Mouse (Mus musculus): ENCODE measurements around the gene Papola. TPM values are rescaled to one million over a fixed set of nuclear protein-coding genes. Genes with fewer than 3 reads are reported as not detected.
"Not testable (repeated sequence)": the region's sequence is repeated elsewhere in the genome, so short reads cannot be mapped to it uniquely, and the experiment has no call there.

Papola gene
- polyA plus RNA-seq, 1 experiment from 2014 or later = 164 TPM

DNA sequence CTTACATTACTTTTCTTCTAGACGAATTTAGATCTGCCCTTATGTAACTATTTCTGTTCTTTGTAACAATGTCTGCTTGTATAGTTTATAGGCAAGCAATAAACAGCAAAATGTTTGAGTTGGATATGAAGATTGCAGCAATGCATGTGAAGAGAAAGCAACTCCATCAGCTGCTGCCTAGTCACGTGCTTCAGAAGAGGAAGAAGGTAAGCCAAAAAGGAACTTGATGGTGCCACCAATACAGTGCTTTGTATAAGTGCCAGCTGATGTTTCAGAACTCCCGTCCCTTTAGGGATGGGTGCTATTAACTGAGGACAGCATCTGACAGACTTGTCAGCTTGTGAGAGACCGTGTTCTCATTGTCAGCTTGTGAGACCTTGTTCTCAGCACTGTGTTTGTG, 39.0 kb downstream of the Papola start:
- 86% methylated on average over 4 of the region's 4 CpGs for WGBS
- Histone ChIP-seq H3K4me2 (ENCODE audit: low read depth, low read length) (no peak overlapping the region), H3K4me3 (ENCODE audit: low read length) (no peak overlapping the region), H3K9me3 (ENCODE audit: control insufficient read depth, low read length) (no peaks in the 10 kb centered on the region), H3K27ac (ENCODE audit: low read length) (no peak overlapping the region), H3K9ac (ENCODE audit: low read depth, low read length) (no peak overlapping the region), H3K27me3 (replicated peaks; ENCODE audit: control insufficient read depth, insufficient read depth, low read length) (no peaks in the 10 kb centered on the region), H3K36me3 (ENCODE audit: control insufficient read depth, insufficient read depth, low read length) (peaks cover 22% of the 10 kb centered on the region), H3K4me1 (ENCODE audit: control insufficient read depth, insufficient read depth, low read length) (no peaks in the 10 kb centered on the region)
- ATAC-seq = no peak

DNA sequence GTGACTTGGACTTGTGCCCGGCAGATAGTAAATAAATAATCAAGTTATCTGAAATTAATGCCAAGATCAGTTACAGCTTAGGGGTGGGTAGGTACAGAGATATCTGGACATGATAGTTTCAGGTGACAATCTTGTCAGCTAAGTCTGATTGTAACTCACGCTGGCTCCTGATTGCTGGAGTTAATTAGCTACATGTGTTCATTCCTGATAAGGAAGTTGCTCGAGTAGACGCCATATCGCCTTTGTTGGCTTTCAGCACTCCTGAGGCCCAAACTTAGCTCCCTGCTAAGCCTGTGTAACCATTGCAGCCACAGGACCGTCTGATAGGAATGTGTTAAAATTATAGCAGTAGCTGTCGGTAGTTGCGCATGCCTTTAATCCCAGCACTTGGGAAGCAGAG, 40.2 kb downstream of the Papola start:
- no peaks in the 10 kb centered on the region for H3K4me1 ChIP-seq (ENCODE audit: control insufficient read depth, insufficient read depth, low read length)
- H3K9me3 ChIP-seq (ENCODE audit: control insufficient read depth, low read length) = no peaks in the 10 kb centered on the region
- H3K4me2 ChIP-seq (ENCODE audit: low read depth, low read length) = no peak overlapping the region
- peaks cover 23% of the 10 kb centered on the region for H3K36me3 ChIP-seq (ENCODE audit: control insufficient read depth, insufficient read depth, low read length)
- WGBS = 76% methylated on average over 8 of the region's 8 CpGs
- H3K27ac ChIP-seq (ENCODE audit: low read length) = no peak overlapping the region
- no peak overlapping the region for H3K4me3 ChIP-seq (ENCODE audit: low read length)
- no peaks in the 10 kb centered on the region for H3K27me3 ChIP-seq (replicated peaks; ENCODE audit: control insufficient read depth, insufficient read depth, low read length)
- ATAC-seq = peak; percentile 42
- no peak overlapping the region for H3K9ac ChIP-seq (ENCODE audit: low read depth, low read length)

DNA sequence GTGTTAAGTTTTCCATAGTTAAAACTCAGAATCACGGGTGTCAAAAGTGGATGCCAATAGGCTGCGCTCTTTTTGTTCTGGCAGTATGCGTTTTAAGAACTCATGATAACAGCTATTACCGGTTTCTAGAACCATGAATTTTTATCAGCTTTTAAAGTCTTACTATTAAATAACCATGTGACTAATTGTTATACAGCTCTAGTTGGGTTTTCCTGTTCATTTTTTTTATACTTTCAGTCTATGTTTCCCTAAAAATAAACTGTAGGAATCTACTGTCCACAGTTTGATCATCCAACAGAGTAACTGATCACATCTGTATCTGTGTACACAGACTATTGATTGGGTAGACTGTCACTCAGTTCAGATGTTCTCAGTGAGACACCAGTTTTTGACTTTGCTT, 40.8 kb downstream of the Papola start:
- Histone ChIP-seq H3K9me3 (ENCODE audit: control insufficient read depth, low read length) (no peaks in the 10 kb centered on the region), H3K9ac (ENCODE audit: low read depth, low read length) (no peak overlapping the region), H3K27ac (ENCODE audit: low read length) (no peak overlapping the region), H3K36me3 (ENCODE audit: control insufficient read depth, insufficient read depth, low read length) (peaks cover 20% of the 10 kb centered on the region), H3K4me1 (ENCODE audit: control insufficient read depth, insufficient read depth, low read length) (no peaks in the 10 kb centered on the region), H3K4me2 (ENCODE audit: low read depth, low read length) (no peak overlapping the region), H3K4me3 (ENCODE audit: low read length) (no peak overlapping the region), H3K27me3 (replicated peaks; ENCODE audit: control insufficient read depth, insufficient read depth, low read length) (no peaks in the 10 kb centered on the region)
- no peak for ATAC-seq
- WGBS = 91% methylated on average over 4 of the region's 4 CpGs

DNA sequence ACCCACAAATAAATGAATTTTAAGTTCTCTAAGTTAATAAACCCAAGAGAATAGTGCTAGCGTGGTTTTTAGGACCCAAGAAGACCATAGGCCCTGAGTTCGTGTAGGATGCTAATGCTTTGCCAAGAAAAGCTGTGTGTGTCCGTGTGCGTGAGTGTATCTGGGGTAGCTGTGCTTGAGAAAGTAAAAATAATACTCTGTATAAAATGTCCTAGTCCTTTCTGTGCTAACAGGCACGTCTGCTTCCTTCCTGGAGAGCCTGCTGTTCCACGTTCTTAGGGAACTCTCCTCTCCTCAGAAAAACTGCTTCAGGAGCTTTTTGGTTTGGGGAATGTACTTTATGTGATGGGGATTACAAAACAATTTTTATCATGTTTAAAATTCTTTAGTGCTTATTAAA, 48.0 kb downstream of the Papola start:
- Histone ChIP-seq H3K4me3 (ENCODE audit: low read length) (no peak overlapping the region), H3K27ac (ENCODE audit: low read length) (no peak overlapping the region), H3K36me3 (ENCODE audit: control insufficient read depth, insufficient read depth, low read length) (peaks cover 13% of the 10 kb centered on the region), H3K4me1 (ENCODE audit: control insufficient read depth, insufficient read depth, low read length) (no peaks in the 10 kb centered on the region), H3K9ac (ENCODE audit: low read depth, low read length) (no peak overlapping the region), H3K27me3 (replicated peaks; ENCODE audit: control insufficient read depth, insufficient read depth, low read length) (no peaks in the 10 kb centered on the region), H3K9me3 (ENCODE audit: control insufficient read depth, low read length) (no peaks in the 10 kb centered on the region), H3K4me2 (ENCODE audit: low read depth, low read length) (no peak overlapping the region)
- 85% methylated on average over 6 of the region's 6 CpGs for WGBS
- no peak for ATAC-seq

DNA sequence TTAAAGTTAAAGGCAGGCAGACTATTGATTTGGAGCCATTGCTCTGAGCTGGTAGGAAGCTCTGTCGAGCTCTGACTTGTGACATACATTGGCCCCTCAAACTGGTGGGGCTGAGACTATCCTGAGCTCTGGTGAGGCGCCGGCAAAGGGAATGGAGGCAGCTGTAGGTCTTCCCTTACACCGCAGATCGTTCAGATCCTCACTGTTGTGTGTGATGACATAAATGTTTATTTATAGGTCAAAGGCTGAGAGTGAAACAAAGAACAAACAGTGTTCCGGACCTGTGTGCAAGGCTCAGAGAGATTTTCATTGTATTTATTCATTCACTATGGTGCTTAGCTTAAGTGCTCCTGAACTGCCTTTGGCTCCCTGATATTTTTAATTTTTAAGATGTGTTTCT, 50.4 kb downstream of the Papola start:
- Histone ChIP-seq H3K27me3 (replicated peaks; ENCODE audit: control insufficient read depth, insufficient read depth, low read length) (no peaks in the 10 kb centered on the region), H3K36me3 (ENCODE audit: control insufficient read depth, insufficient read depth, low read length) (peaks cover 11% of the 10 kb centered on the region), H3K4me3 (ENCODE audit: low read length) (no peak overlapping the region), H3K4me2 (ENCODE audit: low read depth, low read length) (no peak overlapping the region), H3K9me3 (ENCODE audit: control insufficient read depth, low read length) (no peaks in the 10 kb centered on the region), H3K9ac (ENCODE audit: low read depth, low read length) (no peak overlapping the region), H3K4me1 (ENCODE audit: control insufficient read depth, insufficient read depth, low read length) (no peaks in the 10 kb centered on the region), H3K27ac (ENCODE audit: low read length) (no peak overlapping the region)
- ATAC-seq = no peak
- 58% methylated on average over 6 of the region's 6 CpGs for WGBS

DNA sequence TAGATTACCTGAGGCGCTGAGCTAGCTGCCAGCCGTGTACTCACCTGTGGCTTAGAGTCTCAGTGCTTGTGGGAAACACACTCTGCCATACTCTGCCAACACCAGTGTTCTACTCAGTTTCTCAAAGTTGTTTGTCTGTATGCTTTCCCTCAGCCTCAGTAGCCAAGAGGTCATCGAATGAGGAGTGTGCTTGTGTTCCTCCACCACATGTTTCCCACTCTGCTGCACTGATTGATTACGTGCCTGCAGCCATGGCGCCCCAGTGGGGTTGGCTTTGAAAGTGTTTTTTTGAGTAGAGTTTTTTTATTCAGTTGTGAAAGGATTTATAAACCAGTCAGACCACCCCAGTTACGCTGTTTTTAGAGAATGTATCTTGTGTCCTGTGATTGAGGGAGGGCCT, 51.1 kb downstream of the Papola start:
- 78% methylated on average over 6 of the region's 6 CpGs for WGBS

DNA sequence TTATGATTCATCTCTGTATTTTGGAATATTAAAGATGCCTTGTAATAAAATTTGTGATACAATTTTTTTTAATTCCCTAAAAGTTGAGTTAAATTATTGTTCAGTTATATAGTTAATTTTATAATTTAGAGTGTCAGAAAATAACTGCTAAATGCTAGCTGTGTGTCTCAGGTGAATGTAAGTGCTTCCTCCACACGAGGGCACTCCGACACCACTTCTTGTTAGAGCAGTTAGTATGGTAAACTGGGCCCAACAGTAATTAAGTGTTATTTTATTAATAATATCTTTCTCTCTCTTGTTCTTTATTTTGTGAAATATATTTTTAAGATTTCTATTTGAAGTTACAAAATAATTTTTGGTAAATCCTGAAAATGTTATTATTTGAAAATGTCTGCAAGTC, 51.7 kb downstream of the Papola start:
- Histone ChIP-seq H3K9ac (ENCODE audit: low read depth, low read length) (no peak overlapping the region), H3K27me3 (replicated peaks; ENCODE audit: control insufficient read depth, insufficient read depth, low read length) (no peaks in the 10 kb centered on the region), H3K27ac (ENCODE audit: low read length) (no peak overlapping the region), H3K4me1 (ENCODE audit: control insufficient read depth, insufficient read depth, low read length) (no peaks in the 10 kb centered on the region), H3K4me2 (ENCODE audit: low read depth, low read length) (no peak overlapping the region), H3K36me3 (ENCODE audit: control insufficient read depth, insufficient read depth, low read length) (peaks cover 11% of the 10 kb centered on the region), H3K4me3 (ENCODE audit: low read length) (no peak overlapping the region), H3K9me3 (ENCODE audit: control insufficient read depth, low read length) (no peaks in the 10 kb centered on the region)
- no peak for ATAC-seq
- WGBS = 72% methylated on average over 2 of the region's 2 CpGs

More for the DNA sequence above, 51.1 kb downstream of the Papola start:
- Histone ChIP-seq H3K4me1 (ENCODE audit: control insufficient read depth, insufficient read depth, low read length) (no peaks in the 10 kb centered on the region), H3K4me2 (ENCODE audit: low read depth, low read length) (no peak overlapping the region), H3K27me3 (replicated peaks; ENCODE audit: control insufficient read depth, insufficient read depth, low read length) (no peaks in the 10 kb centered on the region), H3K9ac (ENCODE audit: low read depth, low read length) (no peak overlapping the region), H3K4me3 (ENCODE audit: low read length) (no peak overlapping the region), H3K36me3 (ENCODE audit: control insufficient read depth, insufficient read depth, low read length) (peaks cover 11% of the 10 kb centered on the region), H3K27ac (ENCODE audit: low read length) (no peak overlapping the region), H3K9me3 (ENCODE audit: control insufficient read depth, low read length) (no peaks in the 10 kb centered on the region)
- ATAC-seq = no peak

DNA sequence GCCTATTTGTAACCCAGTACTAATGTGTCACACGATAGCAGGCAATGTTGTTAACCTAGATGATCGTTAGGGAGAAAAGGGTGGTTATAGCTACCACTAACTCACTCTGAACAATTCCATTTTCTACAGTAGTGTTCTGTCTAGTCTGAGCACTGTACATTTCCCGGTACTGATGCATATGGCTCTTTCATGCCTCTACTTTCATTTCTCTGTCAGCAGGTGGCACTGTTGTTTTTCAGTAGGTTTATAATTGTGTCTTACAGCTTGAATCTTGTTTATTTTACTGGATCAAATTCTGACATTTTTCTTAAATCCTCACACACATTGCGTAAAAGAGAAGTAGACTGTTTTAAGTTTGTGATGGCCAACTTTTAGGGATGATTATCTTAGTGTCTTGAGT, 54.6 kb downstream of the Papola start:
- no peak overlapping the region for H3K9ac ChIP-seq (ENCODE audit: low read depth, low read length)
- 76% methylated on average over 4 of the region's 4 CpGs for WGBS
- H3K4me1 ChIP-seq (ENCODE audit: control insufficient read depth, insufficient read depth, low read length) = no peaks in the 10 kb centered on the region
- H3K27me3 ChIP-seq (replicated peaks; ENCODE audit: control insufficient read depth, insufficient read depth, low read length) = no peaks in the 10 kb centered on the region
- H3K27ac ChIP-seq (ENCODE audit: low read length) = no peak overlapping the region
- no peaks in the 10 kb centered on the region for H3K9me3 ChIP-seq (ENCODE audit: control insufficient read depth, low read length)
- no peak for ATAC-seq
- peaks cover 11% of the 10 kb centered on the region for H3K36me3 ChIP-seq (ENCODE audit: control insufficient read depth, insufficient read depth, low read length)
- H3K4me2 ChIP-seq (ENCODE audit: low read depth, low read length) = no peak overlapping the region
- H3K4me3 ChIP-seq (ENCODE audit: low read length) = no peak overlapping the region

DNA sequence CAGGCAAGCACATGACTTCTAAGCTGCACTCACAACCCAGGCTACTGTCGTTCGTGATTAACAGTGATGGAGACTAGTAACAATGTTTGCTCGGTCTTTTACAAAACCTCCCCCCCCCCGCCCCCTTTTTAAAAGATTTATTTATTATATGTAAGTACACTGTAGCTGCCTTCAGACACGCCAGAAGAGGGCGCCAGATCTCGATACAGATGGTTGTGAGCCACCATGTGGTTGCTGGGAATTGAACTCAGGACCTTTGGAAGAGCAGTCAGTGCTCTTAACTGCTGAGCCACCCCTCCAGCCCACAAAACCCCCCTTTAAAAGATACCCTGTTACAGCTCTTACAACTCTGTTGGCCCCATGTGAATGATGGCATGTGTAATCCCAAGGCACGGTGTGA, 56.1 kb downstream of the Papola start:
- H3K9me3 ChIP-seq (ENCODE audit: control insufficient read depth, low read length); H3K36me3 ChIP-seq (ENCODE audit: control insufficient read depth, insufficient read depth, low read length); ATAC-seq; H3K4me3 ChIP-seq (ENCODE audit: low read length); H3K4me2 ChIP-seq (ENCODE audit: low read depth, low read length); H3K27ac ChIP-seq (ENCODE audit: low read length); H3K27me3 ChIP-seq (replicated peaks; ENCODE audit: control insufficient read depth, insufficient read depth, low read length); H3K4me1 ChIP-seq (ENCODE audit: control insufficient read depth, insufficient read depth, low read length); H3K9ac ChIP-seq (ENCODE audit: low read depth, low read length): not testable (repeated sequence)
- WGBS = 91% methylated on average over 8 of the region's 8 CpGs

DNA sequence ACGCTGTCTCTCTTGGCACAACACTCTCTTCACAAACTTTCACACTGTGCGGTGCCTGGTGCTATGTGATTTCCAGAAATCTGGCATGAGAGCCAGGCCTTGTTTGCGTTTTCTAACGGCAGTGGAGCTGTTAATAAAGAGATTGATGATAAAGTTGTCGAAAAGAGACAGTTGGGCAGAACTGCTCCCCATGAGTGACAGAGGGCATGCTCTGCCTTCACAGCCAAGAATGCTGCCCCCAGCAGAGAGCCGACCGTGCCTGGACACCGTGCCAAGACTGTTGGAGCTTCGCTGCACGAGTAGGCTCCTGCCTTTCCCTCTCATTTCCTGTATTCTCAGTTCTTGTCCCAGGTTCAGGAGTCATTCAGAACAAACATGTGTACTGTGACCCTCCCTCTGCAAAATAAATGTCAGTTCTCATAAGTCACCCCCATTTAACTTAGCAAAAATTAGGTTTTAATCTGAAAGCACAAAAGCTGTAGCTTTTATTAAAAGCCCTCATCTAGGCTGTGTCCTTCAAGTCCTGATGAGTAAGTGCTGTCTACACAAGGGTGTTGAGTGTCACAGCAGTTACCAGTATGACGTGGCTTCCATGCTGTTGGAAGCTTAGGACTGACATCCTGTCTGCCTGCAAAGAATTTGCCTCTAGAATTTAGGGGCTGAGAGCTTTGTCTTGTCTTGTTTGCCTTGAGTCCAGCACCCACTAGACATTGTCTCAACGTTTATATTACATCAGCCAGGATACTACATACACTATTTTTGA, 58.9 kb downstream of the Papola start:
- H3K9me3 ChIP-seq (ENCODE audit: control insufficient read depth, low read length) = no peaks in the 10 kb centered on the region
- no peak overlapping the region for H3K4me3 ChIP-seq (ENCODE audit: low read length)
- no peak overlapping the region for H3K27ac ChIP-seq (ENCODE audit: low read length)
- ATAC-seq = no peak
- no peaks in the 10 kb centered on the region for H3K36me3 ChIP-seq (ENCODE audit: control insufficient read depth, insufficient read depth, low read length)
- no peak overlapping the region for H3K9ac ChIP-seq (ENCODE audit: low read depth, low read length)
- H3K4me2 ChIP-seq (ENCODE audit: low read depth, low read length) = no peak overlapping the region
- WGBS = 66% methylated on average over 12 of the region's 12 CpGs
- no peaks in the 10 kb centered on the region for H3K27me3 ChIP-seq (replicated peaks; ENCODE audit: control insufficient read depth, insufficient read depth, low read length)
- H3K4me1 ChIP-seq (ENCODE audit: control insufficient read depth, insufficient read depth, low read length) = no peaks in the 10 kb centered on the region
